Mouse (Mus musculus) lung, postnatal 4 days (tissue): ENCODE results near the gene Usp28.

Source experiments
- DNase-seq, 2 experiments: peaks; one replicate each; pipeline ENCODE4 v3.0.0; 2021

Usp28 gene

DNA sequence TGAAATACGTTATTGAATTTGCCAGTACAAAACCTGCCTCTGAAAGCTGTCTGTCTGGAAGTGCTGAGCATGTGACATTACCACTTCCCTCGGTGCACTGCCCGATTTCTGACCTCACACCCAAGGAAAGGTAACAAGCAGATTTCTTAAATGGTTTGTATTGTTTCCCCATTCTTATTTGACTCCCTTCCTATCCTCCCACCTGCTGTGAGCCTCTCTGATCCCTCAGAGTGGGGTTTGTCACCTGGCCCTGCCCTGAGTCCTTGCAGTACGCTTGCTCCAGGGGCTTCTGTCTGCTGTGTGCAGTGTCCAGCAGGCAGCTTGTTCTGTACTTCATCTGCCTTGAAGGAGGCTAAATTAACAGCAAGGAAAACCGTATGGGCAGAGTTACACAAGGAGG is 38.8 kb downstream of the Usp28 start:
- DNase-seq = no peak

DNA sequence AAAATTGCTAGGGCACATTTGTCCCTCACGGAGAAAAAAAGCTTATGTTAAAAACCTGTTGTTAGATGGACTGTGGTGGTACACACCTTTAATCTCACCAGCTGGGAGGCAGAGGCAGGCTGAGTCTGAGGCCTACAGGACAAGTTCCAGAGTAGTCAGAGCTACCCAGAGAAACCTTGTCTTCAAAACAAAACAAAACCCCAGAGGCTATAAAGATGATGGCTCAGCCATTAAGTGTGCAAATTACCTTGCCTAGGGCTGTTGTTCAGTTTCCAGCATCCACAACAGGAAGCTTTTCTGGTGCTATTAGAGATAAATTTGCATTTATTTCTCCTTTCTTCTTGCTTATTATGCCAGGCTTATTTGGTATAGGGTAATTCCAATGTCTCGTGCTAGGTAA is 39.4 kb downstream of the Usp28 start:
- DNase-seq = no peak

DNA sequence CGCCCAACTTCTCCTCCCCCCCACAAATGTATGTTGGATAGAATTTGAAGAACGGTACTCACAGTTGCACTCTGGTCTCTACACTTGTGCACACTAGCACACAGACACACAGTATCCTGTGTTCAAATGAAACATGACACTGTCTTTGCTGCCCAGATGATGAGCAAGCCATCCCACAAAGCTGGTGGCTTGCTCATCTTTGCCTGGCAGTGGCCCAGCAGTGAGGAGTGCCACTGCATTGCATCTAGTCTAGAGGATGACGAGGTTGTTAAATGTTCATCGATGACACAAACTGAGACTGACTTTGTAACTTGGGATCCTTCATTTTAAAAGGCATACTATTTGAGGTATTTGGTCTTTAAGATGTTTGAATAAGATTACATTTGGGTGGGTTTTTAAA is 49.6 kb downstream of the Usp28 start:
- DNase-seq = no peak

DNA sequence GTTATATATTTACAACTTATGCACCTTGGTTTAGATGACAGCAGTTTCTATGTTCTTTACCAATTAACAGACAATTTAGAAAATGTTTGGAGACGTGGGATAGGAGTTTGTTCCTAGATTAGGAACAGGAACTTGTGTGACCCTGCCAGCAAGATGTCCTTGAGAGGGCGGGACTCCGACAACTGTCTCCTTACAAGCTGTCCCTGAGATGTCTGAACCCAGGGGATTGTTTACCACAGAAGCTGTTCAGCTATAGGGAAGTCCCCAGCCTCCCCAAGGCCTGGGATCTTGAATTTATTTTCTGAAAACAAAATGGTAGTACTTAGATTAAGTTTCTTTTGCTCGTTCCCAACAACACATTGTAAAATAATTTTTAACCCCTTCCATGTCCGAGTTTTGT is 65.7 kb downstream of the Usp28 start:
- no peak for DNase-seq

GRCm38 (mm10) chr9:49051349-49051748 is 66.2 kb downstream of the Usp28 start:
- DNase-seq = peak; percentile 41 to 72

DNA sequence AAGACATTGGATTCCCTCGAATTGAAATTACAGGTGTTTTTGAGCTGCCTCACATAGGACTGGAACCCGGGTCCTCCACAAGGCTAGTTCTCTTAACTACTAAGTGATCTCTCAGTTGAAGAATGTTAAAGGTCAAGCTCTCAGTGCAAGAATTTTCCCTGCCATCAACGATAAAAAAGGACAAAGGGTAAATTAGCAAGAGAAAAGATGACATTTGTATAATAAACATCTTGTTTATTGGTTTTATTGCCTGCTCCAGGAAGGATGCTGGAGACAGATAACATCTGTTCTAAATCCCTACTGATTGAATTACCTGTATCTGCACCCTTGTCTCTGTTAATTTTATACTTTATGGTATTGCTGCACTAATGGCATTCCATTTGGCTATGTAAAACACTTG is 68.9 kb downstream of the Usp28 start:
- no peak for DNase-seq

GRCm38 (mm10) chr9:49055333-49056205 is 70.4 kb downstream of the Usp28 start, which contains the start of gene Zw10:
Zw10 (plus strand) TSS chr9:49055613.
- peak; percentile 94 to 95 for DNase-seq

DNA sequence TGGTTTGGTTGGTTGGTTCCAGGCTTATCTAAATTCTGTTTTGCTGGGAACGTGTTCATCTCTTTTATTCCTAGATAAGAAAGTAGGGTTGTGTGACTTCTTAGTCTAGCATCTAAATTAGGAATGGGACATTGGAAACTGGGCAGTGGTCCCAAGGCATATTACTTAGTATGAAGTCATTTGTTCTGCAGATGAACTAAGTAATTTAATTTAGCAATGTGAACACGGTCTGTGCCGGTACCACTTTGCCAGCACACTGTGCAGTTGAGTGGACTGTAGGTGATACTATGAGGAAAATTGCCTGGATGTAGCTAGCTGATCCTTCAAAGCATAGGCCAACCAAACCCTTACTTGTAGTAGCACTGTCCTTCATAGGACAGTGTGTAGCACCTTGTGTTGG is 91.7 kb downstream of the Usp28 start:
- DNase-seq = no peak

- DNase-seq = no peak
These were observed 95.9 kb downstream of the Usp28 start, which contains the start of gene Tmprss5 for GRCm38 (mm10) chr9:49081107-49081506. Tmprss5 (plus strand) TSS chr9:49081260.

DNA sequence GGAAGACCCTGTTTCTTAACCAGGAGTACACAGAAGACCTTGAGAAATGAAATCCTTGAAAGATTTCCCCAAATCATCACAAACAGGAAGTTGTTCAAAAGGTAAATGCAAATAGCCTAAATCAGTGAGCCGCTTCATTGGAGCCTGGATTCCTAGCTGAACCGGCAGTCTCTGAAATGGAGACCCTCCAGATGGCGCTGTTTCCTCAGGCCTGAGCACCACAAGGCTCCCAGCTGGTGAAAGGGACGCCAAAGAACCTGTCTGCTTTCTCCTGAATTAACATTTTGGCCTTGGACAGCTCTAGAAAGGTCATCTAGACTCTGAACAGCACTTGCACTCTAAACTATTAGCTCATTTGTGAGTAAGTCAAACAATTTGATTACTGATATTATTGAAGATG is 96.4 kb downstream of the Usp28 start:
- peak; percentile 54 to 69 for DNase-seq

GRCm38 (mm10) chr9:49087317-49087716 is 102.1 kb downstream of the Usp28 start:
- no peak for DNase-seq
